Mouse (Mus musculus): ENCODE results near the gene Olfr90.

- TF ChIP-seq POLR2A (IDR thresholded peaks at IDR 0.05; ENCODE audit: low read depth, low read length) (no peak), CTCF (conservative IDR thresholded peaks at IDR 0.05; ENCODE audit: insufficient read depth, insufficient read length, low read depth, low read length) (no peak)
Measured at GRCm38 (mm10) chr17:37056957-37057356, 31.3 kb downstream of the Olfr90 start.
